Mouse (Mus musculus): ENCODE measurements around the gene Ppdpf.

DNA sequence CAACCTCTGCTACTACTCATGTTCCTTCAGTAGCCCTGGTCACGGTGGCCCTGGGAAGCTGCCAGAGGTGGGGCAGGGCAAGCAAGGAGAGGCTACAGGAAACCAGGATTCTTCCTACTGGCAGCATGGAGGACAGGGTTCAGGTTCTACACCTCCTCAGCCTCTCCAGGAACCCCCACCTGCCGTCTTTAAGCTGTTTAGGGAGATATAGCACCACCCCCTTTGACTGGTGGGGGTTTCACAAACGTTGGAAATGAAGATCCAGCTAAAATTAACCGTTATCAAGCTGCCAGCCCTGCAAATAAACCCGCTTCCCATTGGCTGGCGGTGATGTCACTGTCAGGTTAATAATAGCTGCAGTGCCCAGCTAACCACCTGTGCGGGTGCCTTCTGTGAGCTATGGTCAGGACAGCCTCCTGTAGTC is 27.9 kb upstream of the Ppdpf start:
- TF ChIP-seq GATA1 (IDR thresholded peaks at IDR 0.05; ENCODE audit: low read length) (no peak), TAL1 (IDR thresholded peaks at IDR 0.05; ENCODE audit: low read length) (no peak)

Measured in erythroblast, embryonic 14.5 days (primary cell).